Mouse (Mus musculus): ENCODE measurements around the gene Ckb.

Ckb gene

GRCm38 (mm10) chr12:111692899-111693298 lies 20.8 kb upstream of the Ckb start:
- DNase-seq (ENCODE audit: extremely low spot score, low spot score): peak; percentile 33

GRCm38 (mm10) chr12:111691346-111691872 lies 19.3 kb upstream of the Ckb start:
- DNase-seq (ENCODE audit: extremely low spot score, low spot score): peak; percentile 71

GRCm38 (mm10) chr12:111689426-111689825 lies 17.3 kb upstream of the Ckb start:
- no peak for DNase-seq (ENCODE audit: extremely low spot score, low spot score)

- no peak for DNase-seq (ENCODE audit: extremely low spot score, low spot score)
Measured at GRCm38 (mm10) chr12:111688069-111688428, 15.9 kb upstream of the Ckb start.

- DNase-seq (ENCODE audit: extremely low spot score, low spot score): no peak
Measured at GRCm38 (mm10) chr12:111687350-111688068, 15.4 kb upstream of the Ckb start.

GRCm38 (mm10) chr12:111686390-111686789 lies 14.3 kb upstream of the Ckb start:
- DNase-seq (ENCODE audit: extremely low spot score, low spot score): no peak

GRCm38 (mm10) chr12:111682806-111683205 lies 10.7 kb upstream of the Ckb start:
- DNase-seq (ENCODE audit: extremely low spot score, low spot score): no peak

GRCm38 (mm10) chr12:111682003-111682402 lies 9.9 kb upstream of the Ckb start:
- DNase-seq (ENCODE audit: extremely low spot score, low spot score): no peak

- no peak for DNase-seq (ENCODE audit: extremely low spot score, low spot score)
Measured at GRCm38 (mm10) chr12:111681305-111681704, 9.2 kb upstream of the Ckb start.

GRCm38 (mm10) chr12:111680661-111681060 lies 8.5 kb upstream of the Ckb start:
- no peak for DNase-seq (ENCODE audit: extremely low spot score, low spot score)

- DNase-seq (ENCODE audit: extremely low spot score, low spot score): no peak
Measured at GRCm38 (mm10) chr12:111678997-111679396, 6.9 kb upstream of the Ckb start.

- DNase-seq (ENCODE audit: extremely low spot score, low spot score): no peak
Measured at GRCm38 (mm10) chr12:111678670-111678933, 6.5 kb upstream of the Ckb start.

- DNase-seq (ENCODE audit: extremely low spot score, low spot score): peak; percentile 97
Measured at GRCm38 (mm10) chr12:111677882-111678669, 5.9 kb upstream of the Ckb start, which contains the start of gene Trmt61a. Trmt61a (plus strand) TSS chr12:111678105.

GRCm38 (mm10) chr12:111677421-111677820 lies 5.3 kb upstream of the Ckb start:
- no peak for DNase-seq (ENCODE audit: extremely low spot score, low spot score)

- no peak for DNase-seq (ENCODE audit: extremely low spot score, low spot score)
Measured at GRCm38 (mm10) chr12:111675797-111676580, 3.9 kb upstream of the Ckb start.

- no peak for DNase-seq (ENCODE audit: extremely low spot score, low spot score)
Measured at GRCm38 (mm10) chr12:111674850-111675486, 2.8 kb upstream of the Ckb start.

- DNase-seq (ENCODE audit: extremely low spot score, low spot score): no peak
Measured at GRCm38 (mm10) chr12:111672581-111672980, 443 bp upstream of the Ckb start.

GRCm38 (mm10) chr12:111671431-111671902 lies 671 bp downstream of the Ckb start:
- peak; percentile 67 for DNase-seq (ENCODE audit: extremely low spot score, low spot score)

GRCm38 (mm10) chr12:111670976-111671375 lies 1.2 kb downstream of the Ckb start:
- DNase-seq (ENCODE audit: extremely low spot score, low spot score): no peak

GRCm38 (mm10) chr12:111670371-111670971 lies 1.7 kb downstream of the Ckb start:
- no peak for DNase-seq (ENCODE audit: extremely low spot score, low spot score)

GRCm38 (mm10) chr12:111669961-111670360 lies 2.2 kb downstream of the Ckb start:
- DNase-seq (ENCODE audit: extremely low spot score, low spot score): no peak
